In genomic region chr11:117345022-117345765, GRCm38 (mm10) we compare ENCODE assay signal across 8 mouse cellular contexts.
DNase-seq lines count a peak whose midpoint lies in the region; ATAC-seq lines count a peak whose summit lies in the region.

No protein-coding gene starts in this region.

- H3K4me1 ChIP-seq in limb, embryonic 10.5 days = peaks cover 89% of the 10 kb centered on the region
- H3K4me1 ChIP-seq in midbrain, embryonic 13.5 days (replicated peaks) = peaks cover 98% of the 10 kb centered on the region

- ATAC-seq in midbrain, embryonic 13.5 days = peak; percentile 78
- ATAC-seq in inflammation-experienced regulatory T-cells, adult 6 months = no peak

- peak overlapping the region; percentile 86 for H3K27ac ChIP-seq in limb, embryonic 10.5 days
- H3K27ac ChIP-seq in midbrain, embryonic 13.5 days = peak overlapping the region; percentile 82

- no peaks in the 10 kb centered on the region for H3K9me3 ChIP-seq in limb, embryonic 10.5 days (replicated peaks)
- H3K9me3 ChIP-seq in midbrain, embryonic 13.5 days = no peaks in the 10 kb centered on the region

- 43% methylated on average over 12 of the region's 12 CpGs for WGBS in limb, embryonic 10.5 days
- WGBS in midbrain, embryonic 13.5 days = 30% methylated on average over 12 of the region's 12 CpGs

- H3K36me3 ChIP-seq in limb, embryonic 10.5 days = peaks cover 27% of the 10 kb centered on the region
- no peaks in the 10 kb centered on the region for H3K36me3 ChIP-seq in midbrain, embryonic 13.5 days

- H3K4me3 ChIP-seq in limb, embryonic 10.5 days = peak overlapping the region; percentile 29
- H3K4me3 ChIP-seq in midbrain, embryonic 13.5 days (replicated peaks) = no peak overlapping the region

- H3K4me2 ChIP-seq in midbrain, embryonic 13.5 days (replicated peaks) = peak overlapping the region; percentile 31

- DNase-seq in adrenal gland, postnatal 14 days = peak; percentile 51
- DNase-seq in adrenal gland, adult 8-10 months = no peak
- peak; percentile 74 for DNase-seq in right cerebral cortex, postnatal 4 days
- DNase-seq in right cerebral cortex, adult 18-20 months = no peak
- peak; percentile 60 for DNase-seq in limb, embryonic 10.5 days (ENCODE audit: low spot score)
- DNase-seq in gastrocnemius, postnatal 14 days = no peak

- H3K9ac ChIP-seq in midbrain, embryonic 13.5 days (replicated peaks) = peak overlapping the region; percentile 33; the same call in 1 of the 2 replicates

- intact Hi-C loops in gastrocnemius, postnatal 14 days (cut with DNase I; ENCODE audit: low total_unique reads) = no loop called here

- H3K27me3 ChIP-seq in limb, embryonic 10.5 days (ENCODE audit: low read depth, poor library complexity, severe bottlenecking) = no peaks in the 10 kb centered on the region
- no peaks in the 10 kb centered on the region for H3K27me3 ChIP-seq in midbrain, embryonic 13.5 days

Comparison
In these comparisons a context has a peak if more than half of its experiments do, and no peak if none do; other contexts are left out.
1. DNase-seq: peak in adrenal gland, postnatal 14 days (single experiment), right cerebral cortex, postnatal 4 days (single experiment) and limb, embryonic 10.5 days (single experiment); none in adrenal gland, adult 8-10 months (single experiment), right cerebral cortex, adult 18-20 months (single experiment) and gastrocnemius, postnatal 14 days (single experiment).